Mouse (Mus musculus) hindbrain, embryonic 13.5 days (tissue): ENCODE data around the gene Mxd3. TPM values are rescaled to one million over a fixed set of nuclear protein-coding genes. Genes with fewer than 3 reads are reported as not detected.

Experiments used
- ATAC-seq: fragments of 200-750 bp; cut with Nextera tagmentation; 2 replicates; pipeline ENCODE4 v1.8.0; 2017; ENCODE audit warnings: moderate TSS enrichment; ENCODE audit not compliant: low FRiP score
- H3K27ac ChIP-seq: fragments of 300-500 bp; sonication (generic); 2 replicates; pipeline ENCODE4 v1.5.1; 2015; ENCODE audit warnings: inconsistent platforms, mild to moderate bottlenecking, moderate library complexity
- H3K27me3 ChIP-seq: fragments of 300-500 bp; sonication (generic); 2 replicates; pipeline ENCODE4 v1.6.1; 2015; ENCODE audit warnings: mild to moderate bottlenecking, inconsistent platforms
- H3K36me3 ChIP-seq: fragments of 300-500 bp; sonication (generic); 2 replicates; pipeline ENCODE4 v1.6.1; 2015; ENCODE audit warnings: mild to moderate bottlenecking, inconsistent platforms
- H3K4me1 ChIP-seq: fragments of 300-500 bp; sonication (generic); replicated peaks from 2 replicates; pipeline ENCODE4 v1.6.1; 2015; ENCODE audit warnings: inconsistent platforms
- H3K4me2 ChIP-seq: fragments of 300-500 bp; sonication (generic); 2 replicates; pipeline ENCODE4 v1.6.1; 2015; ENCODE audit warnings: inconsistent platforms, mild to moderate bottlenecking, moderate library complexity
- H3K4me3 ChIP-seq: fragments of 300-500 bp; sonication (generic); 2 replicates; pipeline ENCODE4 v1.5.1; 2015; ENCODE audit warnings: mild to moderate bottlenecking, inconsistent platforms
- H3K9ac ChIP-seq: fragments of 300-500 bp; sonication (generic); 2 replicates; pipeline ENCODE4 v1.6.1; 2015; ENCODE audit warnings: mild to moderate bottlenecking, inconsistent platforms
- H3K9me3 ChIP-seq: fragments of 300-500 bp; sonication (generic); 2 replicates; pipeline ENCODE4 v1.6.1; 2016; ENCODE audit warnings: inconsistent platforms
- WGBS: fragments of 180-500 bp; shearing (Covaris S2); methylation state at CpG from one replicate; pipeline ENCODE4 v1.1.7; 2015; 5-methylcytosine and 5-hydroxymethylcytosine counted together
- polyA plus RNA-seq: library from polyadenylated mRNA; unstranded; fragments of >200 nt; fragmentation: Nextera tagmentation; extraction: Ambion mirVana; gene quantifications from 2 replicates; pipeline ENCODE4 v1.2.1, GENCODE M21; 2015

Gene Mxd3
- polyA plus RNA-seq, 1 experiment from 2014 or later: 12.1 TPM

DNA sequence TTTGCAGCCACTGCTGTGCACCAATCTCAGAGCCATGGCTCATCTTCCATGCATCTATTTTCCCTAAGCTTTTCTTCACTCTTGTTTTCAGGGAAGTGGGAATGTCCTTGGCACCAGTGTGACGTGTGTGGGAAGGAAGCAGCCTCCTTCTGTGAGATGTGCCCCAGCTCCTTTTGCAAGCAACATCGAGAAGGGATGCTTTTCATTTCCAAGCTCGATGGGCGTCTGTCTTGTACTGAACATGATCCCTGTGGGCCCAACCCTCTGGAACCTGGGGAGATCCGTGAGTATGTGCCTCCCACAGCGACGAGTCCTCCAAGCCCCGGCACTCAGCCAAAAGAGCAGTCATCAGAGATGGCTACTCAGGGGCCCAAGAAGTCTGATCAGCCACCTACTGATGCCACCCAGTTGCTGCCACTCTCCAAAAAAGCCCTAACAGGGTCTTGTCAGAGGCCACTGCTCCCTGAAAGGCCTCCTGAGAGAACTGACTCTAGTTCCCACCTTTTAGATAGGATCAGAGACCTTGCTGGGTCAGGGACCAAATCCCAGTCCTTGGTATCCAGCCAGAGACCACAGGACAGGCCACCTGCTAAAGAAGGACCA is 17.5 kb downstream of the Mxd3 start:
- Histone ChIP-seq H3K9me3 (no peaks in the 10 kb centered on the region), H3K4me2 (no peak overlapping the region), H3K36me3 (peaks cover 84% of the 10 kb centered on the region), H3K27ac (no peak overlapping the region), H3K27me3 (no peaks in the 10 kb centered on the region), H3K4me1 (no peaks in the 10 kb centered on the region), H3K4me3 (no peak overlapping the region), H3K9ac (no peak overlapping the region)
- ATAC-seq: no peak
- 92% methylated on average over 8 of the region's 8 CpGs for WGBS

DNA sequence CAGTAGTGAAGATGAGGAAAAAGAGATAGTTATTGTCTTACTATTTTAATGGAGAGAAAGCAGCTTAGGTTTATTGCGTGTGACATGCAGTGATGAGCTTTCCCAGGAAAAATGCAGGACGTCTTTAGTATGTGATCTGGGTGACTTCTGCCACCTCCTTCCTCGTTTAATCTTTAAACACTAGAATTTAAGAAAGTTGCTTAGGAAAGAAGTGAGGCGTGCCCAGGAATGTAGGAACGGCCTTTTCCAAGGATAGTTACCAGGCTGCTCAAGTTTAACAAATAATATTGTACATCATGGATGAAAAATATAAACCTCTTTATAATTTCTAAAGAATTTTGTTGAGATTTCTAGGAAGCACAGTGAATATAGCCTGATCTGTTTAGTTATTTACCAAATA is 28.7 kb downstream of the Mxd3 start:
- WGBS: 91% methylated on average over 5 of the region's 5 CpGs
- no peak overlapping the region for H3K4me3 ChIP-seq

DNA sequence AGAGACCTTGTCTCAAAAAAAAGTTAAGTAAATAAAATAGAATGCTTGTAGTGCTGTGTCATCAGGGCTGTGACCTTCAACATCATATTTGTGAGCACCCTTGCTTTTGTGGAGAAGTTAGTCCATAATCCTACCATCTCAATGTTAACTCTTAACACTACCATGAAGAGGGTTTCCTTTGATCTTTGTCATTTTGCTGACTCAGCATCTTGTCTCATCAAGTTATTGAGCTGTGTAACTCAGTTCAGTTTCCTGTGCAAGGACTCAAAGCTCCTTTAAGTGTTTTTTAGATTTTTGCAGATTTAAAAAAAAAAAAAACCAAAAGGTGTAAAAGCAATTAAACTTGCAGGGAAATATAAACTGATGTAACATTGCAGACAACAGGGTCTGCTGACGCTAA is 32.9 kb downstream of the Mxd3 start:
- WGBS: 90% methylated on average over 1 of the region's 1 CpGs
- H3K4me1 ChIP-seq: no peaks in the 10 kb centered on the region
- no peak overlapping the region for H3K4me2 ChIP-seq
- no peak overlapping the region for H3K27ac ChIP-seq
- H3K9me3 ChIP-seq: no peaks in the 10 kb centered on the region
- peaks cover 74% of the 10 kb centered on the region for H3K36me3 ChIP-seq
- no peak overlapping the region for H3K9ac ChIP-seq
- no peak overlapping the region for H3K4me3 ChIP-seq
- ATAC-seq: no peak
- H3K27me3 ChIP-seq: no peaks in the 10 kb centered on the region

More for the DNA sequence above, 28.7 kb downstream of the Mxd3 start:
- H3K27ac ChIP-seq: no peak overlapping the region
- no peak for ATAC-seq
- H3K27me3 ChIP-seq: no peaks in the 10 kb centered on the region
- H3K9ac ChIP-seq: no peak overlapping the region
- H3K9me3 ChIP-seq: no peaks in the 10 kb centered on the region
- no peaks in the 10 kb centered on the region for H3K4me1 ChIP-seq
- no peak overlapping the region for H3K4me2 ChIP-seq
- peaks cover 82% of the 10 kb centered on the region for H3K36me3 ChIP-seq

DNA sequence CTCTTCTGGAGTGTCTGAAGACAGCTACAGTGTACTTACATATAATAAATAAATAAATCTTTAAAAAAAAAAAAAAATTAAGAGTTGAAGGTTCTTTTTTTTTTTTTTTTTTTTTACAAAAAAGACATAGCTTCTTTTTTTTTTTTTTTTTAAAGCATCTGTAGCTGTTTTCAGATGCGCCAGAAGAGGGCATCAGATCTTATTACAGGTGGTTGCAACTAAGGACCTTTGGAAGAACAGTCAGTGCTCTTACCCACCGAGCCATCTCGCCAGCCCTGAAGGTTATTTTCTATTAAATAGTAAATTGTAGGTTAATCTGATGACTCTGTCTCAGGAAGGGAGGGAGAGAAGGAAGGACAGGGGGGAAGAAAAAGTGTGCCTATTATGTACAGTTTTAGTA is 40.8 kb downstream of the Mxd3 start:
- Histone ChIP-seq H3K27me3 (no peaks in the 10 kb centered on the region), H3K4me3 (no peak overlapping the region), H3K4me2 (no peak overlapping the region), H3K9ac (no peak overlapping the region), H3K4me1 (no peaks in the 10 kb centered on the region), H3K9me3 (no peaks in the 10 kb centered on the region), H3K36me3 (peaks cover 55% of the 10 kb centered on the region), H3K27ac (no peak overlapping the region)
- 89% methylated on average over 3 of the region's 3 CpGs for WGBS
- no peak for ATAC-seq

DNA sequence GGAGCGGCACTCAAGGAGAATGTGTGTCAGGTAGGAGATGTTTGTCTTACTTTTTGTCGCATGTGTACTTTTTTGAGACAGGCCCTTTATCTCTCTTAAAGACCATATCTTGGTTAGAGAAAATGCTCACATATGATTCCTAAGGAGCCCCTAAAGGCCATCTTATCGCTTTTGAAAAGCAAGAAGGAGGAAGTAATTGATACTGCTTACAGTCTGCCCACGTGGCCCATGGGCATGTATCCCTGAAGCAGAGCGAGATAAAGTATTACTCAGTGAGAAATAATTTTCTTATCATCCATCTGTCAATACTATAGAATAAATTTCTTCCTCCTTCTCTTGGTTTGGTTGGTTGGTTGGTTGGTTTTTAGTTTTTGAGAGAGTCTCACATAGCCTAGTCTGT is 52.0 kb downstream of the Mxd3 start:
- H3K9ac ChIP-seq: no peak overlapping the region
- no peaks in the 10 kb centered on the region for H3K4me1 ChIP-seq
- WGBS: 95% methylated on average over 5 of the region's 5 CpGs
- no peak overlapping the region for H3K27ac ChIP-seq
- no peaks in the 10 kb centered on the region for H3K9me3 ChIP-seq
- no peak overlapping the region for H3K4me3 ChIP-seq
- H3K27me3 ChIP-seq: no peaks in the 10 kb centered on the region
- peaks cover 49% of the 10 kb centered on the region for H3K36me3 ChIP-seq
- no peak for ATAC-seq
- no peak overlapping the region for H3K4me2 ChIP-seq

DNA sequence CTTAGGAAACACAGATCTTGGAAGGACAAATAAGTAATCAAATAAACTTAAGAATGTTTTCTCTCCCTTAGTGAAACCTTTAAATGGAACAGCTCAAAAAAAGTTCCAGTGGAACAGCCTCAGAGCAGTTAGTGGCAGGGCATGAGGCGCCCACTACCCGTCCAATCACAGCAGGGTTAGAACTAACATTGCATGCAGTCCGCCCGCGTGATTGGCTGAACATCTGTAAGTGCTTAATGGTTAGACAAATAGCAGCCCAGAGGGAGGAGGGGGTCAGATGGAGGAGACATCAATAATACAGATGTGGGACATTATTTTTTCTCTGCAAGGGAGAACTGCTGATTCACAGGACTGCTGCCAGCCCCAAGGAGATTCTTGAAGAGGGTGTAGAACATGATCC is 52.4 kb downstream of the Mxd3 start:
- WGBS: 80% methylated on average over 5 of the region's 5 CpGs
- no peaks in the 10 kb centered on the region for H3K4me1 ChIP-seq
- H3K9ac ChIP-seq: no peak overlapping the region
- no peaks in the 10 kb centered on the region for H3K9me3 ChIP-seq
- H3K27me3 ChIP-seq: no peaks in the 10 kb centered on the region
- no peak for ATAC-seq
- no peak overlapping the region for H3K27ac ChIP-seq
- peaks cover 49% of the 10 kb centered on the region for H3K36me3 ChIP-seq
- H3K4me2 ChIP-seq: no peak overlapping the region
- H3K4me3 ChIP-seq: no peak overlapping the region

Other genes starting within 250 kb of the Mxd3 start
- 20.0 and 20.3 TPM in 2 replicates for gene Uimc1, start 229.5 kb downstream of the Mxd3 start, polyA plus RNA-seq
- 25.0 and 28.2 TPM in 2 replicates for gene Zfp346, start 224.5 kb downstream of the Mxd3 start, polyA plus RNA-seq
- gene Gm17617, start 196.3 kb downstream of the Mxd3 start, polyA plus RNA-seq: not detected in 2 replicates
- gene Fgfr4, start 177.2 kb downstream of the Mxd3 start, polyA plus RNA-seq: 1.1 and 2.0 TPM in 2 replicates
- gene Nsd1, start 120.0 kb downstream of the Mxd3 start, polyA plus RNA-seq: 70.7 and 73.5 TPM in 2 replicates
- 300 and 307 TPM in 2 replicates for gene Prelid1, start 9.3 kb downstream of the Mxd3 start, polyA plus RNA-seq
- gene Rab24, start 7.9 kb downstream of the Mxd3 start, polyA plus RNA-seq: 95.9 and 102 TPM in 2 replicates
- gene Lman2, start 33.0 kb upstream of the Mxd3 start, polyA plus RNA-seq: 55.2 and 57.1 TPM in 2 replicates
- gene Rgs14, start 39.9 kb upstream of the Mxd3 start, polyA plus RNA-seq: 0.21 and 0.29 TPM in 2 replicates
- not detected in 2 replicates for gene Slc34a1, start 68.4 kb upstream of the Mxd3 start, polyA plus RNA-seq
- 0.80 TPM in 1 of 2 replicates, not detected in the other for gene Pfn3, start 85.4 kb upstream of the Mxd3 start, polyA plus RNA-seq
- gene F12, start 97.0 kb upstream of the Mxd3 start, polyA plus RNA-seq: not detected in 2 replicates
- gene Grk6, start 115.2 kb upstream of the Mxd3 start, polyA plus RNA-seq: 27.7 and 31.3 TPM in 2 replicates
- 2.6 and 3.2 TPM in 2 replicates for gene Prr7, start 134.4 kb upstream of the Mxd3 start, polyA plus RNA-seq
- 615 and 625 TPM in 2 replicates for gene Dbn1, start 158.3 kb upstream of the Mxd3 start, polyA plus RNA-seq
- gene Pdlim7, start 183.9 kb upstream of the Mxd3 start, polyA plus RNA-seq: 141 and 146 TPM in 2 replicates
- gene Dok3, start 199.5 kb upstream of the Mxd3 start, polyA plus RNA-seq: 4.1 and 5.7 TPM in 2 replicates
- 55.6 and 55.9 TPM in 2 replicates for gene Ddx41, start 206.8 kb upstream of the Mxd3 start, polyA plus RNA-seq
- 57.0 and 57.1 TPM in 2 replicates for gene Fam193b, start 241.3 kb upstream of the Mxd3 start, polyA plus RNA-seq
- 112 and 114 TPM in 2 replicates for gene Tmed9, start 243.9 kb upstream of the Mxd3 start, polyA plus RNA-seq